Mouse (Mus musculus) CH12.LX (cell line): ENCODE results near the gene Pram1.

Experiments
- CTCF ChIP-seq, 2 experiments: IDR thresholded peaks in 1 of 2; conservative IDR thresholded peaks in 1 of 2; 2 replicates each; pipeline ENCODE4 v1.5.1; 2011 to 2012; ENCODE audit warnings: low read depth in 2 of 2, low read length in 2 of 2, improper control_type of control experiment in 1 of 2, inconsistent platforms in 1 of 2, mild to moderate bottlenecking in 1 of 2, moderate library complexity in 1 of 2
- ELF1 ChIP-seq: IDR thresholded peaks from 2 replicates; pipeline ENCODE4 v1.6.1; 2014; ENCODE audit warnings: low read depth, mild to moderate bottlenecking, inconsistent platforms, low read length, improper control_type of control experiment
- HCFC1 ChIP-seq: IDR thresholded peaks from 2 replicates; pipeline ENCODE4 v1.6.1; 2012; ENCODE audit warnings: low read depth, mild to moderate bottlenecking, inconsistent platforms, low read length, improper control_type of control experiment
- IRF4 ChIP-seq: IDR thresholded peaks from 2 replicates; pipeline ENCODE4 v1.6.1; 2014; ENCODE audit warnings: low read depth, mild to moderate bottlenecking, inconsistent platforms, low read length, improper control_type of control experiment
- RCOR1 ChIP-seq: conservative IDR thresholded peaks from 2 replicates; pipeline ENCODE4 v1.6.1; 2012; ENCODE audit warnings: low read depth, mild to moderate bottlenecking, inconsistent platforms, low read length, improper control_type of control experiment
- ZC3H11A ChIP-seq: IDR thresholded peaks from 2 replicates; pipeline ENCODE4 v1.6.1; 2012; ENCODE audit warnings: low read depth, mild to moderate bottlenecking, inconsistent platforms, low read length, improper control_type of control experiment

DNA sequence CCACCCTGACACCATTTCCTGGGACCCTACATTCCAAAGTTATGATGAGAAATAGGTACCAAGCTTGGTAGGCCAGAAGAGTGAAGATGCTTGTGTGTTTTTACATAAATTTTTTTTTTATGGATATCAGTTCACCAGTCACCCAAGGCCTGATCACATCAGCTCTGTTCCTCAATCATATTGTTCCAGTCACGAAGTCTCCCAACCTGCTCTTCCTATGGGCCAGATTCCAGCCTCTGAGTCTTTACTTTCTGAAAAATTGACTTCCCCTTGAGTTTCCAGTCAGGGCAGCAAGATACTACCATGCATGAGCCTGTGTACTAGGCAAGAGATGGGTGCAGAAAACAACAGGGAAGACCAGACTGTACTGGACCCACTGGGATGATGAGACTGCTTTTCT lies 48.9 kb downstream of the Pram1 start, which contains the start of gene Hnrnpm:
- TF ChIP-seq HCFC1, result no peak
- TF ChIP-seq RCOR1, result no peak
- no peak for TF ChIP-seq IRF4
- TF ChIP-seq CTCF (conservative IDR thresholded peaks at IDR 0.05 in 1 of 2, IDR thresholded peaks at IDR 0.05 in 1 of 2; ENCODE audit: low read depth in 2 of 2, low read length in 2 of 2), result no peak
- TF ChIP-seq ELF1, result no peak
- TF ChIP-seq ZC3H11A, result no peak
